Mouse (Mus musculus): ENCODE measurements around the gene Ms4a18.

- no peak for TF ChIP-seq CTCF (IDR thresholded peaks at IDR 0.05; ENCODE audit: low read depth)
- TF ChIP-seq EP300 (IDR thresholded peaks at IDR 0.05; ENCODE audit: low read depth) = no peak
These were observed 25.9 kb downstream of the Ms4a18 start for GRCm38 (mm10) chr19:10991911-10992310.
